In the genomic region with DNA sequence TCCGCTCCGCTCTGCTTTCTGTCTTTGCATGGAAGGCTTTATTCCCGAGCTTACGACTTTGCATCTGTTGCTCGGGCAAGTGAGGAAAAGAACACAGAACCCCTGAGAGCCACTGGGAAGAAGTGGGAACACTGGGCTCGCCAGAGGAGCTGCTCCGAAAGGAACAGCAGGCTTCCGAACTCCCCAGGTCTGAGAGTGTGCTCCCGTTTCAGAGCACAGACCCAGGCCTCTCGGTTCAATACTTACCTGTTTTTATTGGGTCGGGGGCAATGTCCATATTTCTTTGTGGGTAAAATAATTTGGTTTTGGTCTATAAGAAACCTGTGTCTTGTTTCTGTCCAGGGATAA, we compare ENCODE assay signal across 11 mouse cellular contexts.
DNase-seq lines count a peak whose midpoint lies in the region; ATAC-seq and TF ChIP-seq lines count a peak whose summit lies in the region.
"Had no signal": no experiment of that assay in that cellular context is flagged by ENCODE, and none has a peak within 500 bp of the region (broad histone marks: within the 10 kb centered on the region; RNA-seq: fewer than 3 reads in every experiment).

No protein-coding gene starts in this region.

- H3K9ac ChIP-seq in lung, embryonic 14.5 days, result no peak overlapping the region; the same call in 1 of the 2 replicates
- H3K9ac ChIP-seq in forebrain, postnatal 0 days, result no peak overlapping the region
- H3K9ac ChIP-seq in midbrain, embryonic 12.5 days (replicated peaks), result peak overlapping the region; percentile 11; the same call in 1 of the 2 replicates
- H3K9ac ChIP-seq in stomach, embryonic 16.5 days (ENCODE audit: low read length), result no peak overlapping the region
- H3K9ac ChIP-seq: liver, embryonic 13.5 days had no signal

- WGBS in lung, embryonic 14.5 days, result 55% methylated on average over 11 of the region's 11 CpGs
- WGBS in forebrain, postnatal 0 days, result 11% methylated on average over 11 of the region's 11 CpGs
- WGBS in midbrain, embryonic 12.5 days, result 8% methylated on average over 11 of the region's 11 CpGs
- 52% methylated on average over 11 of the region's 11 CpGs for WGBS in stomach, embryonic 16.5 days

- H3K4me2 ChIP-seq in lung, embryonic 14.5 days, result peak overlapping the region; percentile 31
- peak overlapping the region; percentile 34; the same call in 1 of the 2 replicates for H3K4me2 ChIP-seq in forebrain, postnatal 0 days (ENCODE audit: low read depth)
- H3K4me2 ChIP-seq in midbrain, embryonic 12.5 days (replicated peaks), result peak overlapping the region; percentile 49
- peak overlapping the region; percentile 50; the same call in 1 of the 2 replicates for H3K4me2 ChIP-seq in stomach, embryonic 16.5 days (ENCODE audit: low read depth, low read length)
- H3K4me2 ChIP-seq: liver, embryonic 13.5 days had no signal

- no peaks in the 10 kb centered on the region for H3K4me1 ChIP-seq in lung, embryonic 14.5 days (ENCODE audit: insufficient read depth)
- peaks cover 6% of the 10 kb centered on the region; the same call in 1 of the 2 replicates for H3K4me1 ChIP-seq in forebrain, postnatal 0 days (ENCODE audit: insufficient read depth)
- peaks cover 11% of the 10 kb centered on the region for H3K4me1 ChIP-seq in midbrain, embryonic 12.5 days
- no peaks in the 10 kb centered on the region for H3K4me1 ChIP-seq in stomach, embryonic 16.5 days (ENCODE audit: control insufficient read depth, insufficient read depth, low read length)
- H3K4me1 ChIP-seq: liver, embryonic 13.5 days had no signal

- no peaks in the 10 kb centered on the region for H3K27me3 ChIP-seq in lung, embryonic 14.5 days (ENCODE audit: insufficient read depth, low read length)
- no peaks in the 10 kb centered on the region for H3K27me3 ChIP-seq in forebrain, postnatal 0 days (ENCODE audit: insufficient read depth, low read length)
- peaks cover 63% of the 10 kb centered on the region for H3K27me3 ChIP-seq in midbrain, embryonic 12.5 days
- H3K27me3 ChIP-seq in stomach, embryonic 16.5 days (ENCODE audit: control insufficient read depth, insufficient read depth, low read length), result no peaks in the 10 kb centered on the region
- H3K27me3 ChIP-seq: liver, embryonic 13.5 days had no signal

- no peak for DNase-seq in lung, embryonic 14.5 days
- DNase-seq in lung, postnatal 25 days (ENCODE audit: low spot score), result no peak
- DNase-seq in forebrain, postnatal 0 days, result no peak
- DNase-seq in layer of hippocampus, adult 9-10 months (ENCODE audit: low spot score), result no peak
- no peak for DNase-seq in thymus, postnatal 4 days
- DNase-seq: layer of hippocampus, postnatal 36 days; liver, embryonic 13.5 days had no signal

- H3K36me3 ChIP-seq in lung, embryonic 14.5 days (ENCODE audit: insufficient read depth), result no peaks in the 10 kb centered on the region
- H3K36me3 ChIP-seq in forebrain, postnatal 0 days (ENCODE audit: insufficient read depth), result no peaks in the 10 kb centered on the region
- H3K36me3 ChIP-seq in midbrain, embryonic 12.5 days, result no peaks in the 10 kb centered on the region
- H3K36me3 ChIP-seq in stomach, embryonic 16.5 days (ENCODE audit: control insufficient read depth, insufficient read depth, low read length), result no peaks in the 10 kb centered on the region
- H3K36me3 ChIP-seq: heart, embryonic 10.5 days; liver, embryonic 13.5 days had no signal

- no peak overlapping the region for H3K4me3 ChIP-seq in lung, embryonic 14.5 days (ENCODE audit: low read depth, low read length)
- H3K4me3 ChIP-seq in forebrain, postnatal 0 days (ENCODE audit: low read depth, low read length), result no peak overlapping the region
- H3K4me3 ChIP-seq in midbrain, embryonic 12.5 days, result peak overlapping the region; percentile 19
- no peak overlapping the region for H3K4me3 ChIP-seq in stomach, embryonic 16.5 days (replicated peaks; ENCODE audit: low read length)
- H3K4me3 ChIP-seq: heart, embryonic 10.5 days; liver, embryonic 13.5 days had no signal

- ATAC-seq in lung, embryonic 14.5 days (ENCODE audit: insufficient read depth), result no peak
- ATAC-seq in forebrain, postnatal 0 days, result 0 out of 2 replicates have a peak, but pooled peaks have one; percentile 25
- no peak for ATAC-seq in midbrain, embryonic 12.5 days (ENCODE audit: low FRiP score, low read depth)
- no peak for ATAC-seq in stomach, embryonic 16.5 days (ENCODE audit: insufficient read depth, low FRiP score)
- ATAC-seq in megakaryocyte-erythroid progenitor cell, adult 5-6 weeks (replicated peaks; ENCODE audit: low FRiP score, low TSS enrichment, poor library complexity, severe bottlenecking), result no peak

- no peak for TF ChIP-seq CTCF in lung, embryonic 14.5 days (IDR thresholded peaks at IDR 0.05; ENCODE audit: low read depth)
- TF ChIP-seq CTCF in forebrain, postnatal 0 days (IDR thresholded peaks at IDR 0.05; ENCODE audit: low read depth), result no peak

- H3K27ac ChIP-seq in lung, embryonic 14.5 days (ENCODE audit: low read depth), result no peak overlapping the region
- no peak overlapping the region for H3K27ac ChIP-seq in forebrain, postnatal 0 days (ENCODE audit: low read depth, low read length)
- peak overlapping the region; percentile 39; the same call in 1 of the 2 replicates for H3K27ac ChIP-seq in midbrain, embryonic 12.5 days (replicated peaks)
- H3K27ac ChIP-seq in stomach, embryonic 16.5 days (ENCODE audit: low read length), result no peak overlapping the region
- H3K27ac ChIP-seq: heart, embryonic 10.5 days; liver, embryonic 13.5 days had no signal

- H3K9me3 ChIP-seq in lung, embryonic 14.5 days (ENCODE audit: low read depth, low read length), result no peaks in the 10 kb centered on the region
- no peaks in the 10 kb centered on the region for H3K9me3 ChIP-seq in forebrain, postnatal 0 days (ENCODE audit: low read length)
- no peaks in the 10 kb centered on the region for H3K9me3 ChIP-seq in midbrain, embryonic 12.5 days
- H3K9me3 ChIP-seq in stomach, embryonic 16.5 days (replicated peaks; ENCODE audit: control insufficient read depth, low read length), result no peaks in the 10 kb centered on the region
- H3K9me3 ChIP-seq: heart, embryonic 10.5 days; liver, embryonic 13.5 days had no signal
